Mouse (Mus musculus) bone marrow, adult 2 months (tissue): ENCODE results near the gene Prdm16.

Experiments
- CTCF ChIP-seq: fragments of 200-500 bp; IDR thresholded peaks from 2 replicates; pipeline ENCODE4 v1.5.1; 2011; ENCODE audit warnings: low read length, control low read depth; ENCODE audit not compliant: control insufficient read depth, insufficient read depth
- POLR2A ChIP-seq: fragments of 200-500 bp; IDR thresholded peaks from 2 replicates; pipeline ENCODE4 v1.6.1; 2011; ENCODE audit warnings: low read depth, mild to moderate bottlenecking, control low read depth, low read length, borderline replicate concordance; ENCODE audit not compliant: control insufficient read depth

- TF ChIP-seq CTCF = no peak
- no peak for TF ChIP-seq POLR2A
These were observed 242.4 kb downstream of the Prdm16 start for GRCm38 (mm10) chr4:154394123-154394722.
